Mouse (Mus musculus): ENCODE measurements around the gene Fmnl2. TPM values are rescaled to one million over a fixed set of nuclear protein-coding genes. Genes with fewer than 3 reads are reported as not detected.

Gene Fmnl2
- polyA plus RNA-seq, 2 experiments from 2014 or later, result 0.36 to 0.49 TPM

DNA sequence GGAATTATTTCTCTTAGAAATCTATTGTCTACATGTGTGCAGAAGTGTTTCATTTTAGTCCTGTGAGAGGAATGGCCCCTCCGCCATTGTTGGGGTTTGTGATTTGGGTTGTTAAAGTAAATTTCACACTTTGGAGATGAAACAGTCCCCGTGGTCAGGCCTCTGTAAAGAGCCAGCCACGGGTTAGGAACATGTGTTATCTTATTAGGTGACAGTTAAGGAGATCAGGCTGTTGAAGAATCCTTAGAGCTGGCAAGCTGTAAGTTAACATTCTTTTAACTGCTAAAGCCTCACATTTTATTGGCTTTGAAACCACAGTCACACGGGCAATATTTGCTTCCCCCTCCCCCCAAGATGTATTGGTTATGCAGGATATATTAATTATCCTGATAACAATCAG lies 131.7 kb downstream of the Fmnl2 start:
- no peak for ATAC-seq

DNA sequence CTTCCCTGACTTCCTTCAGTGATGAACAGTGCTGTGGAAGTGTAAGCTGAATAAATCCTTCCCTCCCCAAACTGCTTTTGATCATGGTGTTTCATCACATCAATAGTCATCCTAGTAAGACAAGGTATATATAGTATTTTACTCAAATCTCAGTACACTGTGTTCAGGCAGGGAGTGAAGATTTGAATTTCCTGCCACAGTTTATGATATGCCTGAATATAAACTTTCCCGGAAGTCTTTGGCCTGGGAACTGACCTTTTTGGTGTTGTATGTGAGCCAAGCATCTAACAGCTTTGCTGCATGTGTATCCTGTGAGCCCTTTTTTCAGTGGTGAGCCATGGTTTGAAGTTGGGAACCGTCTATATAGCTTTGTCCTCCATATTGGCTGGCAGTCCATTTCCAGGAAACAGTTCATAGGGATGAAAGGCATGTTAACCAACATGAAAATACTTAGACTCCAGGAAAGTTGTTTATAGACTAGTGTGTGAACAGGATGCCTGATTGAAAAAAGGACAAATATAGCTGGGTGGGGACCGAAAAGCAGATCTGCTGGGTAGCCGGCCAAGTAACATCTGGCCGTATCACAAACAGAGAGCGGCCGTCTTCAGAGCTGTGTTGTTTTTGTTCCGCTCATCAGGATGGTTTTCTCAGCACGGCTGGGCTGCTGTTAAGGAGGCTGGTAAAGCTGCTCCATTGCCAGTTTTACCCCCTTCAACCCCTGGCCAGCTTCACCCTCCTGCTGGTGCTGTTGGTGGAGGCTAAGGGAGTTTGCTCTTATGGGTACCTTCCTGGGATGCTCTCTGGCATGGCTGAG lies 133.4 kb downstream of the Fmnl2 start:
- ATAC-seq, result no peak

DNA sequence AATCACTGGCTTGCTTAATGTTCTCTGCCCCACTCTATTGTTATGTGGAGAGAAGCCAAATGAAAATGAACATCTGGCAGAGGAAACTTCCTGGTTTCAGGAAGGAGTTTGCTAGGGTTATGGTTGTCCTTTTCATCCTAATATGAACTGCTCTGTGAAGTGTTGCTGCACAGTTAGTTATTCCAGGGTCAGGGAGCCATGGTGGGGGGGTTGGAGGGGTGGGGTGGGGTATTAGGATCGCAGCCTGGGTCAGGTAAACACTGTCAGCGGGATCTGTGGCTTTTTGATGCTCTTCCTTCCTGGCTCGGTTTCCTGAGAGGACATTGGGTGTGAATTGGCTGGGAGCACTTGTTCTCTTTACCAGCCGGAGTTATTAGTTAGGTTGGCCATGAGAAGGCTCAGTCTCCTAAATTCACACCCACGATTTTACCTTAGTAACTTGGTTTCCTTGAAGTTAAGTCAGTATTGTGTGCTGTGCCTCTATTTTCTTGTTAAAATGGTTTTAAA lies 134.1 kb downstream of the Fmnl2 start:
- no peak for ATAC-seq

DNA sequence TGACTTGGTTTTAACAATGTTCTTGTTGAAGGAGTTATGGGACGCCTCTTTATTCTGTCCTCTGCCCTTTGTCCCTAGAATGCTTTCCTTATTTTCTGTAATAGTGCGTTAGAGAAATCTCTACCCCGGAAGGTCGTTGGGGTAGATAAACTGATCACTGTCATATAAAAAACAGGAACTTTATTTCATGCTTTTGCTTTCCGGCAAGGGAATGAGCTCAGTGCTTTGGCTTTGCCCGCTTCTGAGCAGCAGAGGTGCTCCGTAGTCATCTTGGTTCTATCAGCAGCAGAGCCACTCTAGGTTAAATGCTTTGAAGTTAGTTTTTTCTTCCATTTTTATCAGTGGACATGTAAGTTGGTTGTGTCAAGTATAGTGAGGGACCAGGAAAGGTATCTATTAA lies 135.6 kb downstream of the Fmnl2 start:
- ATAC-seq, result no peak

DNA sequence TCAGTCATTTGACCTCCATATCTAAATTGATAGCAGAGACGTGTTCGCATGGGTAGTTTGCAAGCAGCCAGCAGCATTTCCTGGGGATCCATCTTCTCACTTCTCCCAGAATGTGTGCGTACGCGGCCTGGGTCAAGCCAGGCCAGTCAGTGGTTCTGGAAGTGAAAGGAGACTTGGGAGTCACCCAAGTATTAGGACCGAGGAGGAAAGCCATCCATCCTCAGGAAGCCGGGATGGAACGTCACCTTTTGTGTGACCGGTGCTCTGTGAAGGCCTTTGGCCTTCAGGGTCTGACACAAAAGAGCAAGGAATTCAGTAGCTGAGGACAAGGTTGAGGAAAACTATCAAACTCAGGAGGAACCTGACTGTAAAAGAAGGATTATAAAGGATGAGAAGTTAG lies 136.9 kb downstream of the Fmnl2 start:
- ATAC-seq, result no peak

DNA sequence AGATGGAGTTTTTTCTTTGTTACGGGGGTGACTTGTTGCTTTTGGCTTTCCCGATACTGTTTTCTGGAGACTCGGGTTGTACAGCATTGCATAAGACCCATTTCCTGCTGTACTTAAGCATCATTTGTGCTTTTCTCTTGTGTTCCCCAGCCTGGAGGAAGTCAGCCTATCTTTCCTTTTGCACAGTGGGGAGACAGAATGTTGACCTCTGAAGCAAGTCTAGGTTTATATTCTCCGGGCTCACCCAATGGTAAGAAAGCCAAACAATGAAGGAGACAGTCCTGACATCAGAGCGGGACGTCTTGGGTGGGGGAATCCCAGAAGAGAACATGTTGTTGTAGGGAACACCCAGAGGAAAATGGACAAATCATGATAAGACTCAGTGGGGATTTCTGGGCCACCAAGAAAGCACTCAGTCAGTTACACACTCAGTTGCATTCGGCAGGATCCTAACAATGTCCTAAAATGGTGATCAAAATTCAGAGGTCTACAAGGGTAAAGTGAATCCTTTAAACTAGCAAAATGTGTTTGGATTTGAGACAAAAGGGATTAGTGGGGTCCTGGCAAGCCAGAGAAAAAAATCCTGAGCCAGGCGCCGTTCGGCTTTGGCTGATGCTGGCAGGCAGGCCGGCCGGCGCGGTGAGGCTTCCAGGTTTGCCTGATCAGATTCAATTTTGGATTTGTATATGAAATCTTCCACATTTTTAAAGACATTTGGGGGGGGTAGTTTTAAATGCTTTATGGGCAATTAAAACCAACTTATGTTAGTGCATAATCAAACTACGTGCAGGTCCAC lies 140.5 kb downstream of the Fmnl2 start:
- no peak for ATAC-seq

DNA sequence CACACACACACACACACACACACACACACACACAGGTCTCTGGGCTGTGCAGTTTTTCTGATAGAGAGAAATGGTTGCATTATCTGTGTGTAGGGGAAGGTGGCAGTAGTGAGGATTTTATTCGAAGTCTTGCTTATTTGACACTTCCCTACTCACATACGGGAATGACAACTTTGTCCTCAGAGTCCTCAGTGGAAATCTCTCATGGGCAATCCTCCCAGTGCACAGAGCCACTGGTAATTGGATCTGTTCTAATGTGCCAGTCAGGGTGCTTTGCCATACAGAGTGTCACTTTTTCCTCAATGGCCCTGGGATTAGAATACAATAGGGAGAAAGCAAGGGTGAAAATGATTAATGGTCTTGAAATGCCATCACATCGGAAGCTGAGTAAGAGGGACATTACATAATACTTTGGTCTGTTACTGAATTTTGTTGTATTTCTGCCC lies 141.9 kb downstream of the Fmnl2 start:
- ATAC-seq, result no peak

DNA sequence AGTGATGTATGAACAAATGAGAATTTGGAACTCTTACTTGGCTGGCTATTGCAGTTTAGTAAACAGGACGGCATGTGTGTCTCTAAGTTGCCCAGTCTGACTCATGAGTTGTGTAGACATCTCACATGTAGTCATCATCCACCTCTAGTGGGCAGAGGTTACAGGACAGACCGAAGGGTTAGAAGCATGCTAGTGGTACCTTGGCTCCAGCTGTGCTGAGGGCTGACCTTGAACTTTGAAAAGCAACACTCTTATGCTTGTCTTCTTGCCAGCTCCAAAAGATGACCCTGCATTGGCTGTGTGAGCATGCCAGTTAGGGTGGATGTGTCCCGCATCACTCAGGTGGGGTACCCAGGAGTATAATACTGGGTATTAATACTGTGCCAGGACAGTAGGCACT lies 142.8 kb downstream of the Fmnl2 start:
- no peak for ATAC-seq

DNA sequence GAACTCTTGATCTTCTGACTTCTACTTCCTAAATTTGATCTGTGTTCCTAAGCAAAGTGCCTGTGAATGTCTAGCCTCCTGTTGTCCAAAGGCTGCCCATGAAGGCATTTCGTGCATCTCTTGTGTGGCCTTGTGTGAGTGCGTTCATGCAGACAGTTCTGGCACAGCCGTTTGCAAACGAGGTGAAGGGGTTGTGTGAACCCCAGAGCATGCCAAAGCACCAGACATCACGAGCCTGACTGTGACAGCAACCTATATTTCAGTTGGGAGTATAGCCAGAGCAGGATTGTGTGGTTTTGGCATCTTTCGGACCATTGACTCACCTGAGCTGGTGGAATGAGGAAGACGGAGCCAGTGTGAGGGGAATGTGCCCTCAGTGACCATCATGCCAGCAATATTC lies 148.5 kb downstream of the Fmnl2 start:
- no peak for ATAC-seq

DNA sequence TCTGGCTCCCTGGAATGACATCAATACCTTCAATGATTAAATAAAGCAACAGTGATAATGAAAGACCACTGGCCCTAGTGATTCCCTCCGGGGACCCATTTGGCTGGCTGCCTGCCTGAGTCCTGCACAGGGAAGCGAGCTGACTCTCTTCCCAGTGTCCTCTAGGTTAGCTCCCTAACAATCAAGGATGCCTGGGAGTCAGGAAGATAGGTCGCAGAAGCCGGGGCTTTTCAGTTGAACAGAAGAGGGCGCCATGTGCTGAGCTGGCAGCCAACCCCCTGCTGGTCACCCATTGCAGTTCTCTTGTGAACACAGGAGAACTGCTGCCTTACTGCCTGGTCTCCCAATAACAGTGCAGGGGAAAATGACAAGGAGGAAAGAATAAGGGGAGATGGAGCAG lies 149.5 kb downstream of the Fmnl2 start:
- no peak for ATAC-seq

DNA sequence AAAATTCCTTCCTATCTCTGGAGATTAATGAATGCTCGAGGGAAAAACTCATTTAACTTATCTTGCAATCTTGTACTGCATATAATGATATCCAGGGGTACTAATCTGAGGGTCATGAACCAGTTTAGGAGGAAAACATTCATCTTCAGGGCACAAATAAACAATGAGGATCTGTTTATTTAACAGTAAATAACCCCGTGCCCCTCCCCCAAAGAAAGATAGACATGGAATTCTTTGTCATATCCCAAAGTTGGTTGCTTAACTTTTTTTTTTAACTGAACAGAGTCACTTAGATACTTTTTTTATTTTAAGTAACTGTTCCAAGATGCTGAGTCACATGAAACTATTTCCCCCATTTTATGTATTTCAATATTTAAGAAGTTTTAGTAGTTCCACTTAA lies 155.4 kb downstream of the Fmnl2 start:
- no peak for ATAC-seq

DNA sequence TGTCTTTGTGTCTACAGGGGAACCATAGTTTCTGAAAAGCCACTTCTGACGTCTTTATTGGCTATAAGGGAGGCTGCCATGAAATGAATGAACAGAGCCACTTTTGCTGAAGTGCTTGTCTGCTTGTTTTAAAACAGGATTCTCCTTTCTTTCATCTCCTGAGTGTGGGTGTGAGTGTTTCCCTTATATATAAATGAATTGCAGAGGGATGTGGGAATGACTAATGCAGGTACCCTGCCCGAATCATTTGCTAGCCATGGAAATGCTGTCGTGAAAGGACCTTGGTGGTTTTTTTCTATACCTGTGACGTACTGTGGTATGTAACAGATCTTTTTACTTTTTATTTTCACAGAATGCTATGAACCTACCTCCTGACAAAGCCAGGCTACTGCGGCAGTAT lies 156.8 kb downstream of the Fmnl2 start:
- no peak for ATAC-seq

DNA sequence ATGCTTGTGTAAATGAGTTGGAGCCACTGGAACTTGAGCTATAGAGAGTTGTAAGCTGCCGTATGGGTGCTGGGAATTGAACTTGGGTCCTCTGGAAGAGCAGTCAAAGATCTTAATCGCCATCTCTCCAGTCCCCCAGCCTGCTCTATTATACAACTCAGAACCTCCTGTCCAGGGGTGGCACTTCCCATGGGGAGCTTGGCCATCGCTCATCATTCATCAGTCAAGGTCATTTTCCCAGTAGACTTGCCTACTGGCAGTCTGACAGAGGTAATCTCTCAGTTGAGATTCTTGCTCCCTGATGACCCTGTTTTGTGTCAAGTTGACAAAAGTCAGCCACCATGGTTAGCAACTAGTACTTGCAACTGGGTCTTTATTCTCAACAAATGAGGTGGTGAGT lies 165.3 kb downstream of the Fmnl2 start:
- no peak for ATAC-seq

DNA sequence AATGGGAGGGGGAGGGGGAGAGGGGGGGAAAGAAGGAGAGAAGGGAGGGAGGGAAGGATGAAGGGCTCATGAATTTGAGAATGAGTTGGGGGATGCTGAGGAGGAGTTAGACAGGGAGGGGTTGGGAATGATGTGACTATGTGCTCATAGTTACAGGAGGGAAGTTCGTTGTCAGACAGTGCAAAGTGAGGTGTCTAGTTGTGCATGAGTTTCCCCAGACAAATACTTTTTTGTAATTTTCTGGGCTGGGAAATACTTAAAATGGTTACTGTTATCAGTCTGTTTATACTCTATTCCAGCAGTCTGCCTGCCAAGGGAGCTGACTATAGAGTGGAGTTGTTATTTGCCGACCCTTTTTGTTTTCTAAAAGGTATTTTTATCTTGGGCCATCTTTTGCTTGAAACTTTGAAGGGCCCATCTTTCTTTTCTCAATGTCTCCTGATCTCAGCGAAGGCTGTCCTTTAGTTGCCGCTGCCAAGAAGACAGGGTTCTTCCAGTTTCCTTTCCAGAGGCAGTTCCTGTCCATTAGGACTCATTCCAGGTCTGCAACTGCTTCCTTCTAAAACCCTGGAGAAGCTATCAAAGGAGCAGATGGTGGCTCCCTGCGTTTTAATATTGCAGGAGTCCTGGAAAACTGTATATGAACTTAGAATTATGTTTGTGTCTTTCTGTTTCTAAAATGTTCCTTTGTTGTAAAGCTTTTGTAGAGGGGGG lies 168.6 kb downstream of the Fmnl2 start:
- ATAC-seq, result no peak

DNA sequence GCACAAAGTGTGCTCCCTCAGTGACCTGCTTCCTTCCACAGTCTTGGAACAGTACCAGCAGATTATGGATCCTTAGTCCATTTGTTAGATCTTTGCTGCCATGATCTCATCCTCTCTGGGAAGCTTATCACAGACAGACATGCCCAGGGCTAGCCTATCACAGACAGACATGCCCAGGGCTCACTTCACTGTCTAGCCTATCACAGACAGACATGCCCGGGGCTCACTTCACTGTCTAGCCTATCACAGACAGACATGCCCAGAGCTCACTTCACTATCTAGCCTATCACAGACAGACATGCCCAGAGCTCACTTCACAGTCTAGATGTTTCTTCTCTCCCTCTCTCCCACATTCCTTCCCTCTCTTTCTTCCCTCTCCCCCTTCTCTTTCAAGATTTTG lies 171.2 kb downstream of the Fmnl2 start:
- ATAC-seq, result no peak

DNA sequence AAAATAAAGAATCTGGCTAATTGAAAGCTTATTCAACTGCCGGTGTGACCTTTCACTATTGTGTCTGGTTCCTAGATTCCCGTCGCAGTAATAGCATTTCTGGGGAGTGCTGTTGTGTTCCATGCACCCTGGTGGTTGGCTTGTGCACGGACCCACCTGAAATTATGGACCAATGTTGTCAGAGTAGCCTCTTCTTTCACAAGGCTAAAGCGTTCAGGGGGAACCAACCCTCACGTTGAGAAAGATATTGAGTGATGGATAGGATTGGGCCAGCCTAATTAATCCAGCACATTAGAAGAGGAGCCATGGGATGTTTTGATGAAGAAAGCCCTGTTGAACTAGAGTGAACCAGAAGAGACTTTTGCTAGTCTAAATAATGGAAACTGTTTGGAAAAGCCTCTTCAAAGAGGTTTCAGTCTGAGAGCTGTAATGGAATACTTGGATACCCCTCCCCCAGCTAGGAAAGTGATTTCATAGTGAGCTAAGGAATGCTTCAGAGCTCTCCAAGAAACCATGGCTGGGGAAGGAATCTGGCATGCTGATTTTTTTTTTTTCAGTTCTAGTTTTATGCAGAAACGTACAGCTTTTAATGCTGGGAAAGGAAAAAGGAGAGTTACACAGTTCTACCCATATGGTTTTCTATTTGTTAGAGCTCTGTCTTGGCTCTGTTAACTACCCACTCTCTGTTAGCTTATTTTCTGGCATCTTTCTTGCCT lies 172.2 kb downstream of the Fmnl2 start:
- no peak for ATAC-seq

DNA sequence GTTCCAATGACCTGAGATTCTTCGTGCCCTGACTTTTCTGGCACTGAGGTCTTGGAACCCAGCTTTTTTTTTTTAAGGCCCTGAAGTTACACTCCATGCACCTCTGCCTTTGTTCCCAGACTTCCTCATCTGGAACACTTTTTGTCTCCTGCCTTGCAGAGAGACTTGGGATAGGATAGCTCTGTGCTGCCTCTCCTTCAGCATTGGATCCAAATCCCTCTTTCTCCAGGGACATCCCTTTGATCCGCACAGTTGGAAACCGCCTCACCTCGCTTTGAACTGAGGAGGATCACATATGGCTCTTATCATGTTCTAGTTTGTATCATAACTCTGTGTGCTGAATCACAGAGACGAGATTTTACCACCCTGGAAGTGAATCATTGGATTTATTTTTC lies 172.8 kb downstream of the Fmnl2 start:
- no peak for ATAC-seq

DNA sequence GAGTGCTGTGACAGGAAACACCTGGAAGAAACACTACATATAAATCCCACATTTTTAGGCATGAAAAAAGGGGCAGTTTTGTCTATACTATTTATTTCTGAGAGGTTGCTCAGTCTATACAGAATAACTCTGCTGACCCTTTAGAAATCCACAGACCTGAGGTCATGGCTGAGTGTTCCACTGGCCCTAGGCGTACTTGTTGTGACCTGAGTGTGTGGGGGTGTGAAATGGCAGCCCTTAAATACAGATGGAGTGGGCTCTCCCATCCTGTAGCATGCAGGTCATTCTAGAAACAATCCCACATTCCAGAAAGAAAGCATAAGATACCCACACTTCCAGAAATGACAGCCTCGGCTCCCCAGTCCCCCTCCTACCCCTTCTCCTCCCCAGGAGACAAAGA lies 180.6 kb downstream of the Fmnl2 start:
- ATAC-seq, result no peak

DNA sequence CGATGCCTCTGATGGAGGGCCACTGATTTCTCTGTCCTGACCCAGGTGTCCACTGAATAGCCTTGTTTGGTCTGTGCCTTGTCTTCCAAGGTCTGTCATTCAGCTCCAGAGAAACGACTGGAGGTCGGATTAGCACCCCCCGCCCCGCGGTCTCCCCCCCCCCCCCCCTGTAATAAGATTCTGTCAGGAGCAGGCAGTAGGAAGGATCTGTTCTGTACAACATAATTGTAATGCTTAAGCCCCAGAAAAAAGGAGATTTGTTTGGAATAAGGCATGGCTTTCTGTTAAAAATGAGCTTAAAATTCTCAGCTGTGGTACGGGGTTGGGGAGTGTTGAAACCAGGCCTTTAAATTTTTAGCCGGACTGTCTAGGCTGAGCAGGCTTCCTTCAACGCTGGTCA lies 181.1 kb downstream of the Fmnl2 start:
- ATAC-seq, result no peak

DNA sequence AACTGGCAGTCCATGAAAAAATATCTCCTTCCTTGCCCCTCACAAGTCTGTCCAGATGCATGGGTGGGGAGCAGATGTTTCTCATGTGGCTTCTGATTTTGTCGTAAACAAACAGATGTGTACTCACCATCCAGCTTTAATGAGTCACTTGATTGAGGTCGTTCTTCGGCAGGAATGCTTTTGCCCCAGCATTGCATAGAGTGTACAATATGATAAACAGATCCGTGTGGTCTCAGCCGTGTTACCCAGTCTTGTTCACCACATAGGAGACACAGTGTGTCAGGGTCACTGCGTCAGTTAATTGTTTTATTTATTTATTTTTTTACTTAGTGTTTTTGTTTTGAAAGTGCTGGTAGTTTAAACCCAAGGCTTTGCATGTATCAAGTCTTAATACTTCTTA lies 189.4 kb downstream of the Fmnl2 start:
- no peak for ATAC-seq

DNA sequence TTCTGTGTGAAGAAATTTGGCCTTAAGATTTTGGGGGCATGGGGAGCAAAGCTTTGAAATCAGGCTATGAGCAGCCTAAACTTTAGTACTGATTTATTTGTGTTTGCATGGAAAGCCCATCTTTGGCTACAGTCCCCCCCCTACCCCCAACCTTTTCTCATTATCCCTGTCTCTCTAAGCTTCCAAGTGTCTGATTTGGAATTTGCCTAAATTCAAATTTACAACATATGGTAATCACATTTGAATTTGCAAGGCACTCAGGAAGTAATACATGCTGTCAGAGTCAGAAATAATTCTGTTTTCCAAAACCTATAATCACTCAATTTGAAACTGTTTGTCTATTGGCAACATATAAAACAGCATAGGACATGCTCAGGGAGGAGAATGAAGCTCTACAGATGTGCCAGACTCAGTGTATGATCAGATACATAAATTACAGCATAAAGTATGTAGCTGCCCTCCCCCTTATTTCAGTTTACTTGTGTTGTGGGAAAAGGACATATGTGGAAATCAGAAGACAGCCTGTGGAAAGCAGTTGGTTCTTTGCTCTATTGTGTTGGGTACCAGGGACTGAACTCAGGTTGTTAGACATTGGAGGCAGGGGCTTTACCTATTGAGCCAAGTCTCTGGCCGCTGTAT lies 190.2 kb downstream of the Fmnl2 start:
- no peak for ATAC-seq

DNA sequence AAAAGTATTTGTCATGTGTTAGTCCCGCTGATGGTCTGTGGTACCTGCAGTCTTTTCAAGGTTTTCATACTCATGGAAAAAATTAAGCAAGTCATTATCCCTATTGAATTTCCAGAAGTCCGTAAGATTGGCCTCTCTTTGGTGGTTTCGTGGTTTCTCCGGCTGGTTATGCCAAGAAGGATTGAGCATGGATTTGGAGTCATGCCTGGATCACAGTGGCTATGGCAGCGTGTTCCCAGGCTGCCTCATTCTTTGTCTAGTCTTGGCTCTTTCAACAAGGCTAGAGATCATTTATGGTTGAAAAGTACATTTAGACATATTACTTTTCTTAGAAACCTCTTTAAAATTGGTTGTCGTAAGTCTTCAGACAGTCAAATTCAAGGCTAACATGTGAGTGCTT lies 192.7 kb downstream of the Fmnl2 start:
- no peak for ATAC-seq

Measured in CD4-positive, CD25-positive, alpha-beta regulatory T cell, adult 4 months (primary cell).